Comparison of ENCODE assay signal across 7 mouse cellular contexts in genomic region chr17:36237321-36237921, GRCm38 (mm10). TPM values are rescaled to one million over a fixed set of nuclear protein-coding genes. Genes with fewer than 3 reads are reported as not detected.
DNase-seq lines count a peak whose midpoint lies in the region; ATAC-seq and TF ChIP-seq lines count a peak whose summit lies in the region.

No protein-coding gene starts in this region.

- H3K4me1 ChIP-seq in forebrain, embryonic 10.5 days, result peaks cover 20% of the 10 kb centered on the region
- 0 out of 2 replicates have a peak, but pooled peaks cover 3% of the 10 kb centered on the region for H3K4me1 ChIP-seq in kidney, postnatal 0 days (replicated peaks; ENCODE audit: insufficient read depth, low read length)
- H3K4me1 ChIP-seq in midbrain, embryonic 16.5 days (ENCODE audit: control insufficient read depth, insufficient read depth, low read length), result peaks cover 4% of the 10 kb centered on the region; the same call in 1 of the 2 replicates

- peak overlapping the region; percentile 58 for H3K4me2 ChIP-seq in kidney, postnatal 0 days (ENCODE audit: low read length)
- H3K4me2 ChIP-seq in midbrain, embryonic 16.5 days (ENCODE audit: low read length), result peak overlapping the region; percentile 69

- peak; percentile 18 for DNase-seq in thymus, postnatal 14 days
- no peak for DNase-seq in thymus, postnatal 10 days (ENCODE audit: low spot score in 2 of 2)
- no peak for DNase-seq in forebrain, embryonic 10.5 days (ENCODE audit: extremely low spot score, low spot score)
- no peak for DNase-seq in kidney, postnatal 0 days (ENCODE audit: low spot score)
- no peak for DNase-seq in layer of hippocampus, postnatal 36 days
- no peak for DNase-seq in right cerebral cortex, postnatal 36 days (ENCODE audit: low spot score in 2 of 2)

- H3K27ac ChIP-seq in forebrain, embryonic 10.5 days, result peak overlapping the region; percentile 51
- H3K27ac ChIP-seq in kidney, postnatal 0 days, result no peak overlapping the region
- no peak overlapping the region for H3K27ac ChIP-seq in midbrain, embryonic 16.5 days (ENCODE audit: low read length)

- H3K9me3 ChIP-seq in forebrain, embryonic 10.5 days, result no peaks in the 10 kb centered on the region
- no peaks in the 10 kb centered on the region for H3K9me3 ChIP-seq in kidney, postnatal 0 days (replicated peaks; ENCODE audit: low read length)
- no peaks in the 10 kb centered on the region for H3K9me3 ChIP-seq in midbrain, embryonic 16.5 days (replicated peaks; ENCODE audit: control insufficient read depth, low read length, poor library complexity, severe bottlenecking)

- TF ChIP-seq CTCF in kidney, postnatal 0 days (IDR thresholded peaks at IDR 0.05; ENCODE audit: low read depth), result no peak

- peak overlapping the region; percentile 40; the same call in 1 of the 2 replicates for H3K9ac ChIP-seq in kidney, postnatal 0 days (ENCODE audit: low read depth, low read length)
- peak overlapping the region; percentile 55; the same call in 1 of the 2 replicates for H3K9ac ChIP-seq in midbrain, embryonic 16.5 days (ENCODE audit: low read depth, low read length)

- H3K4me3 ChIP-seq in forebrain, embryonic 10.5 days, result peak overlapping the region; percentile 51
- peak overlapping the region; percentile 28 for H3K4me3 ChIP-seq in kidney, postnatal 0 days (replicated peaks; ENCODE audit: low read depth, low read length)
- peak overlapping the region; percentile 33 for H3K4me3 ChIP-seq in midbrain, embryonic 16.5 days (ENCODE audit: low read depth, low read length)

- no peaks in the 10 kb centered on the region for H3K36me3 ChIP-seq in forebrain, embryonic 10.5 days (replicated peaks)
- H3K36me3 ChIP-seq in kidney, postnatal 0 days (ENCODE audit: insufficient read depth, low read length), result no peaks in the 10 kb centered on the region
- H3K36me3 ChIP-seq in midbrain, embryonic 16.5 days (ENCODE audit: control insufficient read depth, insufficient read depth, low read length), result no peaks in the 10 kb centered on the region

- ATAC-seq in kidney, postnatal 0 days (replicated peaks; ENCODE audit: low FRiP score, low read depth), result no peak
- ATAC-seq in midbrain, embryonic 16.5 days, result peak; percentile 58; the same call in 1 of the 2 replicates

- peaks cover 46% of the 10 kb centered on the region for H3K27me3 ChIP-seq in forebrain, embryonic 10.5 days (ENCODE audit: poor library complexity, severe bottlenecking)
- peaks cover 12% of the 10 kb centered on the region for H3K27me3 ChIP-seq in kidney, postnatal 0 days (ENCODE audit: insufficient read depth, low read length)
- peaks cover 9% of the 10 kb centered on the region for H3K27me3 ChIP-seq in midbrain, embryonic 16.5 days (ENCODE audit: control insufficient read depth, insufficient read depth, low read depth, low read length)

- 3% methylated on average over 27 of the region's 27 CpGs for WGBS in forebrain, embryonic 10.5 days
- 3% methylated on average over 27 of the region's 27 CpGs for WGBS in kidney, postnatal 0 days
- 3% methylated on average over 27 of the region's 27 CpGs for WGBS in midbrain, embryonic 16.5 days

RNA-seq across cellular contexts. Expression of gene Rpp21, which starts 20.4 kb away (rescaled TPM):
- polyA plus RNA-seq in forebrain, embryonic 10.5 days (2016; fragmentation: Nextera tagmentation; extraction: Ambion mirVana), result 94.4 and 98.2 TPM in 2 replicates
- 119 and 137 TPM in 2 replicates for polyA plus RNA-seq in kidney, postnatal 0 days (2015; fragmentation: Nextera tagmentation; extraction: Ambion mirVana)
- polyA plus RNA-seq in midbrain, embryonic 16.5 days (2015; fragmentation: Nextera tagmentation; extraction: Ambion mirVana), result 122 and 135 TPM in 2 replicates
- total RNA-seq in layer of hippocampus, postnatal 36 days (2021), result 10 to 100 TPM; 43.3 to 44.5 TPM

RNA-seq across cellular contexts. Expression of gene Trim39, which starts 34.6 kb away (rescaled TPM):
- polyA plus RNA-seq in forebrain, embryonic 10.5 days (2016; fragmentation: Nextera tagmentation; extraction: Ambion mirVana), result 20.5 and 23.9 TPM in 2 replicates
- polyA plus RNA-seq in kidney, postnatal 0 days (2015; fragmentation: Nextera tagmentation; extraction: Ambion mirVana), result 9.6 and 10.2 TPM in 2 replicates
- polyA plus RNA-seq in midbrain, embryonic 16.5 days (2015; fragmentation: Nextera tagmentation; extraction: Ambion mirVana), result 26.2 and 28.6 TPM in 2 replicates
- total RNA-seq in layer of hippocampus, postnatal 36 days (2021), result 10 to 100 TPM; 21.2 to 23.7 TPM

RNA-seq across cellular contexts. Expression of gene H2-T3, which starts 47.3 kb away (rescaled TPM):
- polyA plus RNA-seq in forebrain, embryonic 10.5 days (2016; fragmentation: Nextera tagmentation; extraction: Ambion mirVana), result not detected in 2 replicates
- polyA plus RNA-seq in kidney, postnatal 0 days (2015; fragmentation: Nextera tagmentation; extraction: Ambion mirVana), result not detected in 2 replicates
- polyA plus RNA-seq in midbrain, embryonic 16.5 days (2015; fragmentation: Nextera tagmentation; extraction: Ambion mirVana), result not detected in 2 replicates
- not detected for total RNA-seq in layer of hippocampus, postnatal 36 days (2021)

RNA-seq across cellular contexts. Expression of gene H2-M10.2, which starts 48.9 kb away (rescaled TPM):
- 0.21 TPM in 1 of 2 replicates, not detected in the other for polyA plus RNA-seq in forebrain, embryonic 10.5 days (2016; fragmentation: Nextera tagmentation; extraction: Ambion mirVana)
- not detected in 2 replicates for polyA plus RNA-seq in kidney, postnatal 0 days (2015; fragmentation: Nextera tagmentation; extraction: Ambion mirVana)
- 0.25 and 0.33 TPM in 2 replicates for polyA plus RNA-seq in midbrain, embryonic 16.5 days (2015; fragmentation: Nextera tagmentation; extraction: Ambion mirVana)
- not detected for total RNA-seq in layer of hippocampus, postnatal 36 days (2021)
